Mouse (Mus musculus) midbrain, embryonic 10.5 days (tissue): ENCODE data around the gene Pmm1. TPM values are rescaled to one million over a fixed set of nuclear protein-coding genes. Genes with fewer than 3 reads are reported as not detected.
A peak's percentile ranks its signal among the peaks of the same experiment; 100 is the strongest.
"Not testable (repeated sequence)": the region's sequence is repeated elsewhere in the genome, so short reads cannot be mapped to it uniquely, and the experiment has no call there.

ENCODE experiments used
- DNase-seq: peaks from one replicate; pipeline ENCODE4 v3.0.0-alpha.2; 2017; ENCODE audit warnings: low spot score
- H3K27ac ChIP-seq: fragments of 300-500 bp; sonication (generic); replicated peaks from 2 replicates; pipeline ENCODE4 v1.5.1; 2016; ENCODE audit warnings: mild to moderate bottlenecking
- H3K27me3 ChIP-seq: fragments of 300-500 bp; sonication (generic); 2 replicates; pipeline ENCODE4 v1.6.1; 2016; ENCODE audit warnings: low read depth, mild to moderate bottlenecking; ENCODE audit not compliant: poor library complexity, severe bottlenecking
- H3K36me3 ChIP-seq: fragments of 300-500 bp; sonication (generic); 2 replicates; pipeline ENCODE4 v1.6.1; 2016; ENCODE audit warnings: mild to moderate bottlenecking, moderate library complexity
- H3K4me1 ChIP-seq: fragments of 300-500 bp; sonication (generic); 2 replicates; pipeline ENCODE4 v1.6.1; 2016
- H3K4me3 ChIP-seq: fragments of 300-500 bp; sonication (generic); 2 replicates; pipeline ENCODE4 v1.5.1; 2016; ENCODE audit warnings: mild to moderate bottlenecking, moderate library complexity
- H3K9me3 ChIP-seq: fragments of 300-500 bp; sonication (generic); replicated peaks from 2 replicates; pipeline ENCODE4 v1.6.1; 2016; ENCODE audit warnings: mild to moderate bottlenecking
- WGBS: fragments of 180-500 bp; shearing (Covaris S2); methylation state at CpG from one replicate; pipeline ENCODE4 v1.1.7; 2016; 5-methylcytosine and 5-hydroxymethylcytosine counted together
- polyA plus RNA-seq: library from polyadenylated mRNA; unstranded; fragments of >200 nt; fragmentation: Nextera tagmentation; extraction: Ambion mirVana; gene quantifications from 2 replicates; pipeline ENCODE4 v1.2.1, GENCODE M21; 2016

Pmm1 gene
- polyA plus RNA-seq, result 31.9 and 34.9 TPM in 2 replicates

DNA sequence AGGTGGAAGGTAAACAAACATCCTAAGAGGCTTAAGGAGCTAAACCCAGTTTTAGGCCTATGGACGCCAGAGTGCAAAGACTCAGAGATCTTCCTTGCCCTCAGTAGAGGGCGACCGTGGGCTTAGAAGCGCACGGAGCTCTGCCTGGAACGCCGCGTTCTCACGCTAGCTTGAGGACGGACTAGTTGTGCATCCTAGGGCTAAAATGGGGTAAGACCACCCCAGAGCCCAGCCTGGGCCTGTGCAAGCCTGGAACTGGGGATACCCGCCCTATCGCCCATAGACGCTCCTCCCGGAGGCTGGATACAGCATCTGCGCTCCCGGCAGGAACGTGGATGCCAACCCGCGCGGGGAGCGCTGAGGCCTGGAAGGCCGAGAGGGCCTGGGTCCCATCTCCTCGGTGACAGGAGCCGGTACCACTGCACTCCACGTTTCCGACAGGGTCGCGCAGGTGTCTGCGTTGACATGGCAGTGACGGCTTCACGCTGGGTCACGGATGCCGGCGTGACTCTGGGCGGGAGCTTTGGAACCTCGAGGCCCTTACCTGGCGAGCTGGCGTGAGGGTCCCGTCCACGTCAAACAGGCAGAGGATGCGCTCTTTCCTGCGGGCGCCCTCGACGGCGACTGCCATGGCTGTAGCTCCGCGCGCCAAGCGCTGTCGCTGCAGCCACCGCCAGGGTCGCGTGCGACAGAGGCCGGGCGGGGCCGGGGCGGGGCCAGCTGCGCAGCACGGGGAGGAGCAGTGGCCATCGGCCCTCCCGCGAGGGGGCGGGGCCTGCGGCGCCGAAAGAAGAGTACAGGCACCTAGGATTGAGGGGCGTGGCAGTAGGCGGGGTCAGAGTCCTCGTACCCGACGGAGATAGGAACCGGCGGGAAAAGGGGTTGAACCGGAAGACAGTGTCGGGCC, at the start of gene Pmm1:
TSS of gene Pmm1 (minus strand) at position 760 of the 907 bp plus-strand sequence.
- H3K9me3 ChIP-seq, result no peaks in the 10 kb centered on the region
- H3K27ac ChIP-seq, result peak within 1 kb of the TSS; percentile 86
- DNase-seq, result peak; percentile 99
- peaks cover 8% of the 10 kb centered on the region; the same call in 1 of the 2 replicates for H3K36me3 ChIP-seq
- peak within 1 kb of the TSS; percentile 73 for H3K4me3 ChIP-seq
- H3K4me1 ChIP-seq, result peaks cover 31% of the 10 kb centered on the region
- no peaks in the 10 kb centered on the region for H3K27me3 ChIP-seq
- under 1% methylated on average over 77 of the region's 77 CpGs for WGBS

DNA sequence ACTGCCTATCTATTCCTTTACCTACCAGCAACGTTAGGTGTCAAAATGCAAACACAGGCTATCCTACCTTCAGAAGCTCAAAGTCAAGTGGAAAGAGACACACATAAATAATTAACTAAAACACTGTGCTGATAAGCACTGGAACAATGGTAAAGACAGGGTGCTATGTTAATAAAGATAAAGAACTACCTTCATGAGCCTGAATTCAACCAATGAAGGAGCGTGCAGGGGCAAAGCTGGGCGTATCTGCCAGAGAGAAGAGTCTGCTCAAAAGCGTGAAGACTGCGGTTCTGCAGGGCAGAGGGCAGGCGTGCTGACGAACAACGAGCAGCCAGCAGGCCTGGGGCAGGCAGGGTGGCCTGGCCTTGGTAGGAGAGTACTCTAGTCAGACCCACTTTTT, 43.5 kb upstream of the Pmm1 start:
- WGBS, result 91% methylated on average over 8 of the region's 8 CpGs
- no peak overlapping the region for H3K4me3 ChIP-seq
- H3K4me1 ChIP-seq, result no peaks in the 10 kb centered on the region
- H3K27ac ChIP-seq, result no peak overlapping the region
- no peak for DNase-seq
- no peaks in the 10 kb centered on the region for H3K27me3 ChIP-seq
- H3K9me3 ChIP-seq, result no peaks in the 10 kb centered on the region
- peaks cover 50% of the 10 kb centered on the region for H3K36me3 ChIP-seq

DNA sequence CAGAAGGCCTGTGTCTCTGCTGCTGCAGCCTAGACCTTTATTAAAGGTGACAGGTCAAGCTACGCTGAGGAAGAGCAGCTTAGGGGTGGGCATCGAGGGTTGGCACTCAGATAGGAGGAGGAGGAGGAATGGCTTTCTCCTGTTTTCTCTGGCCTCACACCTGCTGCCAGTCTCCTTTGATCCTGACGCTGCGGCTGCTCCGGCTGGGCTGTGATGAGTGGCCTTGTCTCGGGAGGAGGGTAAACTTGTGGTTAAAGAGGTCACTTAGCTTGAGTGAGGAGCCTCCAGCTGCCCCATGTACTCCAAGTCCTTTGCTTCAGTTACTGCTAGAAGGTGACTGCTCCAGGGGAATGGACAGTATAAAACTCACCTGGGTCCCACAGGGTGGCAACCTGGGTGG, 33.3 kb upstream of the Pmm1 start:
- peaks cover 4% of the 10 kb centered on the region for H3K4me1 ChIP-seq
- WGBS, result 88% methylated on average over 6 of the region's 6 CpGs
- no peaks in the 10 kb centered on the region for H3K27me3 ChIP-seq
- no peaks in the 10 kb centered on the region for H3K9me3 ChIP-seq
- H3K27ac ChIP-seq, result no peak overlapping the region
- no peak for DNase-seq
- H3K36me3 ChIP-seq, result peaks cover 64% of the 10 kb centered on the region
- H3K4me3 ChIP-seq, result no peak overlapping the region

DNA sequence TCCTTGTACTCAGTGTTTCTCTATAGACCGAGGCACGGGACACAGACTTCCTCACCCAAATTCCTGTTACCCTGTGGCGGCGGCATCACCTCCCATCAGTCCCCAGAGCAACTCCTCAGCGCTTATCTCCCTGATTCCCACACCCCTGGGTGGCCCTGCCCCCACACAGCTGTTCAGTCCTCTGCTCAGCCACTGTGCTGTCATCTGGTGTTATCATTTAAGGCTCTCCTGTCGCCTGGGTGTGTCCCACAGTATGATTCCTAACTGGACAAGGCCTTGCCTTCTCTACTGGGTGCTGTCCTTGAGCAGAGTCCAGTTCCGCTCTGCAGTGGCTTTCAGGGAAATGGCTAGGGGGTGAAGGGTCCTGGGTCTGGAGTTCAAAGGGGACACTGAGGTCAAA, 29.8 kb upstream of the Pmm1 start:
- no peaks in the 10 kb centered on the region for H3K27me3 ChIP-seq
- WGBS, result 48% methylated on average over 7 of the region's 7 CpGs
- no peak overlapping the region for H3K4me3 ChIP-seq
- H3K4me1 ChIP-seq, result peaks cover 9% of the 10 kb centered on the region
- DNase-seq, result no peak
- no peak overlapping the region for H3K27ac ChIP-seq
- H3K9me3 ChIP-seq, result no peaks in the 10 kb centered on the region
- peaks cover 31% of the 10 kb centered on the region for H3K36me3 ChIP-seq

DNA sequence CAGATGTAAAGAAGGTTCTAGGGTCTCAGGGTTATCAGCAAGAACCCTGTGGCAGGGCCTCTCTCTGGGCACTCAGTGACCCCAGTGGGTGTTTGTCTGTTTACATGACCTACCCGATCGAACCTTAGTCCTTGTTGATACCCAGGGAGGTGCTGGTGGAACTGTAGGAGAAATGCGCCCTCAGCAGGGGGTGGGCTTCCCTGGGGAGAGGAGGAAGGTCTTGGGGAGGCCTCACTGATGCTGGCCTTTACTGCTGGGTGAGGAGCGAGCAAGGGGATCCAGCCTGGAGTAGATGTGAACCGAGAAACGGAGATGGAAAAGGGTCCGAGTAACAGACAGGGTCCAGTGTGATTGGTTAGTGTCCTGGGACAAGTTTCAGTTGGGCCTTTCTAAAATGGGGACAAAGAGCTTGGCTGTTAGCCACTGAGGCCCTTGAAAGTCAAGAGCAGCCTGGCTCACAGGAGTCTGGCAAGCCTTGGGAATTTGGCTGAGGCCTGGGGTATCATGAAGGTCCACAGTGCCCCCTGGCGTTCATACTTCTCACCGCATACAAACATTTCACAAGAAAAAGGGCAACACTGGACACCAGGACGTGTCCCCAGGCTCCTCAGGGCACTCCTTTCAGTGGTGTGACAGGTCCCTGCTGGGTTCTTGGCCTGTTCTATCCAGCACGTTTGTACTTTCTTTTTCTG, 28.8 kb upstream of the Pmm1 start:
- H3K36me3 ChIP-seq, result peaks cover 21% of the 10 kb centered on the region
- WGBS, result 44% methylated on average over 11 of the region's 11 CpGs
- H3K27me3 ChIP-seq, result no peaks in the 10 kb centered on the region
- H3K9me3 ChIP-seq, result no peaks in the 10 kb centered on the region
- H3K27ac ChIP-seq, result peak overlapping the region; percentile 66
- peaks cover 19% of the 10 kb centered on the region for H3K4me1 ChIP-seq
- DNase-seq, result peak; percentile 88
- no peak overlapping the region for H3K4me3 ChIP-seq

DNA sequence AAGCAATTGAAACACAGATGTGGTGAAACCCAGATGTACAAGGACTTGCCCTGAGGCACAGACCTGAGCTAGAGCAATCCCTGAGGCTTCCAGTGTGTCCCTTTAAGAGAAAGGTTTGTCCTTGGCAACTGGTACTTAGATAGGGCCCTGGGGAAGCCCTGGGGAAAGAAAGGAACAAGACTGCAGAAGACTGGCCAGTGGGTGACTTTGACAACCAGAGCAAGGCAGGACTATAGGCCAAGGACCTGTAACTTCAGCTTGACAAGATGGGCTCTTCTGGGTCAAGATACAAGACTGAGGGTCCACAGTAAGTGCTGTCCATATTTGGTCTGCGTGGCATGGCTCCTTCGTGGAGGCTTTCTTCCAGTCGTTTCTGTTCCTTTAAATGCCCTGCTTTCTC, 26.9 kb upstream of the Pmm1 start, which contains the start of gene Xrcc6:
TSS of gene Xrcc6 (plus strand) at position 190 of the 400 bp plus-strand sequence.
- WGBS, result 86% methylated on average over 3 of the region's 3 CpGs
- H3K27ac ChIP-seq, result no peak within 1 kb of the TSS

DNA sequence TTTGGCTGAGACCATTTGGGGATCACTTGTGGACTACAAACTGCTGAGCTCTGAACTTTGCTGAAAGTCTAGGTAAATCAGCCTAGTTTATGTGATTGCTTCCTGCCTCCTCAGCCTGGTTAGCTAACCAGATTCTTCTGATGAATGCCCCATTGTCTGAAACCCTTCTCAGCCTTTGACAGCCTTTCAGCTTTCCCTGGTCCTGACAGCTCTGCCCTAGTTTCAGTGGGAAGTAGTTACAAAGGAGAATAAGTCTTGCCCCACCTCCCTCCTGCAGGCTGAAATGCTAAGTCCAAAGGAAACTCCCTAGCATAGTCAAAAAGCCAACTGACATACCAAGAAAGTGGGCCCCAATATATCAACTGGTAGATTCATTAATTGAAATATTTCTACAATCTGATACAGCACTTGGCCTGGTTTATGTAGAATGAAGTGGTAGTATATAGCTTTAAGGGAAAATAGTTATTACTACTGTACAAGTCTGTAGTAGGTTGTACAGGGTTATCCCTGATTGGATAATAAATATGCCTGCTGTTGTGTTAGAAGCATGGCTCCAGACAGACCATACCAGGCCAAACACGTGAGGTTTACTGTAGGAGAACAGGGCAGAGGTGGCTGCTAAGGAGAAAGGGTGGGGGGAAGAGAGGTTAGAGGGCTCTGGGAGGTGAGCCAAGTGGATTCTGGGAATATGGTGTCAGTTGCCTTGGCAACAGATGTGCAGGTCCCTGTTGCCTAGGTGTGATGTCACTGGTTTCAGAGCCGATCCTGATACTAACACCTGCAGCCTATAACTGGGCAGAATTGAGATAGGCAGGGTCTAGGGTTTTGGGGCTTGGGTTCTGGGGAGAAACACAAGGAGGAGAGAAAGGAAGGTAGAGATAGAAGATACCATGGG, 24.8 kb upstream of the Pmm1 start:
- Histone ChIP-seq H3K4me3 (no peak overlapping the region), H3K27ac (no peak overlapping the region; the same call in 1 of the 2 replicates), H3K4me1 (peaks cover 19% of the 10 kb centered on the region), H3K27me3 (no peaks in the 10 kb centered on the region), H3K36me3 (no peaks in the 10 kb centered on the region), H3K9me3 (no peaks in the 10 kb centered on the region)
- DNase-seq, result no peak
- 71% methylated on average over 2 of the region's 2 CpGs for WGBS

More for the DNA sequence above, 26.9 kb upstream of the Pmm1 start, which contains the start of gene Xrcc6:
- Histone ChIP-seq H3K9me3 (no peaks in the 10 kb centered on the region), H3K4me3 (no peak within 1 kb of the TSS), H3K4me1 (peaks cover 19% of the 10 kb centered on the region), H3K36me3 (0 out of 2 replicates have a peak, but pooled peaks cover 2% of the 10 kb centered on the region), H3K27me3 (no peaks in the 10 kb centered on the region)
- DNase-seq, result no peak

DNA sequence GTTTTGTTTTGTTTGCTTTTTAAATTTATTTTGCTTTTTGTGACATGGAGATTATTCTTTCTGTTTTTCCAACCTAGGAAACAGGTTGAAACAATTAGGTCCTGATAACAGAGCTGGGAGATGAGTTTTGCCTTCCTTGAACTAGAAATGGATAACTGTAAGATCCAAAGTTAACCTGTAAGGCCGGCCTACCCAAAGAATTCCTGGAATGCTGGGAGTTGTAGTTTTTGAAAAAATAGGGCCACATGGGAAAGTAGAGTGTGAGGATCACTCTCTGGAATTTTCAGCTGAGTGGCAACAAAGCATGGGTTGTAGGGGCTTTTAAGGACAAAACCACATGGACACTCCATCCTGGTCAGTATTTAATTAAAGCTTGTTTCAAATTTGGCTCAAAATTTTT, 21.4 kb upstream of the Pmm1 start:
- 63% methylated on average over 1 of the region's 1 CpGs for WGBS
- no peak overlapping the region for H3K4me3 ChIP-seq
- peaks cover 15% of the 10 kb centered on the region for H3K4me1 ChIP-seq
- no peaks in the 10 kb centered on the region for H3K9me3 ChIP-seq
- H3K27ac ChIP-seq, result no peak overlapping the region
- H3K27me3 ChIP-seq, result no peaks in the 10 kb centered on the region
- H3K36me3 ChIP-seq, result no peaks in the 10 kb centered on the region
- DNase-seq, result no peak

DNA sequence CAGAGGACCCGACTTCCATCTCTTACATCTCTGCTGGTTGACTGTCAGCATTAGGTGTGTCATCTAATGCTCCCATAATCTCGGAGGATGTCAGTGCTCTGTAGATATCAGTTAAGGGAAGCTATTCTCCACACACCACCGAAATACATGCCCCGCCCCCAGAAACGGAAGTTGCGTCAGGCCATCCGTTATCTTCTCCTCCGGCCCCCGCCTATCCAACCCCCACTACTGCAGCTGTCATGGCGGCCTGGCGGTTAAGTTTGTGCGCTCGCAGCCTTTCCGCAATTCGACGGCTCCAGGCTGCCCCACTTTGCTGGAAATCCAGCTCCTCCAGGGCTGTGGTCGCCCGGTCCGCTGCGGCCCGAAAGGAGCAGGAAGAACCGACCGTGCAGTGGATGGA, 19.6 kb upstream of the Pmm1 start, which contains the start of gene 1700029P11Rik:
TSS of gene 1700029P11Rik (plus strand) at position 220 of the 400 bp plus-strand sequence.
- 96% methylated on average over 23 of the region's 23 CpGs for WGBS
- no peak within 1 kb of the TSS for H3K27ac ChIP-seq
- no peak for DNase-seq

DNA sequence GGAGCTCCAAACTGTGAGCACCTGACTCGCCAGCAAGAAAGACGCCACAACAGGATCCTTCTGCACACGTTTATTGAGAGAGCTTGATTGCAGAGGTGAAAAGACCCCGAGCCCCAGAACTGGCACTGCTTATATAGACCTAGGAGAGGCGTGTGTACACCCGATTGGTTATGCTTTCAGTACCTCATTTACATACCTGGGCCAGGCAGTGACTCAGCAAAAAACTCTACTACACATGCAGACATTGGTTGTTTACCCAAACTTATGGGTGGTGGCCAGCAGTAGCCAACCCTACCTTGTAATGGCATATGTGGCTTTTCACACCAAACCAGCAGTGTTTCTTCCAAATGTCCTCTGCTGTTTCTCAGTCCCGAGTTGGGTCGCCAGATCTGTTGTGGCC, 14.4 kb upstream of the Pmm1 start:
- H3K27me3 ChIP-seq, H3K36me3 ChIP-seq, H3K4me1 ChIP-seq, H3K4me3 ChIP-seq, H3K27ac ChIP-seq, DNase-seq: not testable (repeated sequence)
- H3K9me3 ChIP-seq, result peaks cover 15% of the 10 kb centered on the region
- 94% methylated on average over 8 of the region's 8 CpGs for WGBS

More for the DNA sequence above, 19.6 kb upstream of the Pmm1 start, which contains the start of gene 1700029P11Rik:
- Histone ChIP-seq H3K9me3 (0 out of 2 replicates have a peak, but pooled peaks cover 1% of the 10 kb centered on the region), H3K4me1 (peaks cover 8% of the 10 kb centered on the region), H3K4me3 (no peak within 1 kb of the TSS), H3K36me3 (no peaks in the 10 kb centered on the region), H3K27me3 (no peaks in the 10 kb centered on the region)

DNA sequence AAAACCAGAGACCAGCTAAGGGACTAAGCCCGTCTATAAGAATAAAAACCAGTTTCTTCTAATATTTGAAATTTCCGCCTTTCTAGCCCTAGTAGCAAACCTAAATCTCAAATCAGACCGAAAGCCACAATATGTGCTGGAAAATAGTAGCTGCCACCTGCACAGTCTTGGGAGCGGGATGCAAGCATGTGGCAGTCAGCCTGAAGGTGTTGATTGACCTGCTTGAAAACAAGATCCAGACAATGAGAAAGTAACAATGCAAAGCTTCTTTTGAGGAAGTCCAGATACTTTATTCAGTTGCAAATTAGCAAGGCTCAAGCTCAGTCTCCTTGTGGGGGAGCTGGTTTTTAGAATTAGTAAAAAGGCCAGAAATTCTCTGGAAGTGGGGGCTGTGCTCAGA, 9.8 kb upstream of the Pmm1 start:
- not testable (repeated sequence) for H3K4me1 ChIP-seq
- 93% methylated on average over 4 of the region's 4 CpGs for WGBS

DNA sequence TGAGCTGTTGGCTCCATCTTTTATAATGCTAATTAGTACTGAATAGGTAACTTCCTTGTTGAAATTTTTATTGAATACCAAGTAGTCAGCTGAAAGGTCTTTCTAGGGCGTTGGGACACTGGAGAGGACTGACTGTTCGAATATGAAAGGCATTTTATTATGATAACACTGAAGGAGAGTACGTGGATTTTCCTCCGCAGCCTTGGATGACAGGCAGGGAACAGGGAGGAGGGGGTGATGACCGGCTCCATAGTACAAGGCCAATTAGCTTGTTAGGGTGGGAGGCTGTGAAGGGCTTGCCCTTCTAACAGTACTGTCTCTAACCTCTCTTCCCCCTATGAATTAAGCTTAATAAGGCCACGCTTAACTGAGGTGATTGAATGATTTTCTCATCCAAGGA, 8.9 kb upstream of the Pmm1 start:
- H3K4me3 ChIP-seq, DNase-seq, H3K4me1 ChIP-seq, H3K27ac ChIP-seq, H3K27me3 ChIP-seq, H3K36me3 ChIP-seq: not testable (repeated sequence)
- WGBS, result 80% methylated on average over 6 of the region's 6 CpGs
- H3K9me3 ChIP-seq, result peaks cover 11% of the 10 kb centered on the region

More for the DNA sequence above, 9.8 kb upstream of the Pmm1 start:
- not testable (repeated sequence) for H3K27me3 ChIP-seq, DNase-seq, H3K4me3 ChIP-seq, H3K36me3 ChIP-seq, H3K27ac ChIP-seq
- peaks cover 15% of the 10 kb centered on the region for H3K9me3 ChIP-seq
